Mouse (Mus musculus): Measurements from ENCODE around the gene Clcc1. TPM values are rescaled to one million over a fixed set of nuclear protein-coding genes. Genes with fewer than 3 reads are reported as not detected.
A peak's percentile ranks its signal among the peaks of the same experiment; 100 is the strongest.

The Clcc1 gene
- total and polyA plus RNA-seq, 2 experiments from 2014 or later: 48.8 to 84.0 TPM

GRCm38 (mm10) chr3:108685701-108686100 lies 32.0 kb downstream of the Clcc1 start:
- H3K9me3 ChIP-seq (ENCODE audit: low read length): no peaks in the 10 kb centered on the region
- TF ChIP-seq CTCF (IDR thresholded peaks at IDR 0.05; ENCODE audit: low read depth): no peak
- ATAC-seq: no peak
- H3K27ac ChIP-seq (ENCODE audit: low read depth, low read length): no peak overlapping the region
- no peak for DNase-seq
- H3K36me3 ChIP-seq (ENCODE audit: insufficient read depth): peaks cover 35% of the 10 kb centered on the region
- H3K27me3 ChIP-seq (ENCODE audit: insufficient read depth, low read length): no peaks in the 10 kb centered on the region
- H3K9ac ChIP-seq: no peak overlapping the region
- H3K4me3 ChIP-seq (ENCODE audit: low read depth, low read length): no peak overlapping the region
- no peaks in the 10 kb centered on the region for H3K4me1 ChIP-seq (ENCODE audit: insufficient read depth)
- WGBS: 98% methylated on average over 7 of the region's 7 CpGs
- no peak overlapping the region for H3K4me2 ChIP-seq (ENCODE audit: low read depth)

- TF ChIP-seq CTCF (IDR thresholded peaks at IDR 0.05; ENCODE audit: low read depth): no peak
- Histone ChIP-seq H3K27ac (ENCODE audit: low read depth, low read length) (no peak overlapping the region), H3K9ac (no peak overlapping the region), H3K4me3 (ENCODE audit: low read depth, low read length) (no peak overlapping the region), H3K9me3 (ENCODE audit: low read length) (no peaks in the 10 kb centered on the region), H3K36me3 (ENCODE audit: insufficient read depth) (peaks cover 17% of the 10 kb centered on the region), H3K4me1 (ENCODE audit: insufficient read depth) (no peaks in the 10 kb centered on the region), H3K27me3 (ENCODE audit: insufficient read depth, low read length) (no peaks in the 10 kb centered on the region), H3K4me2 (ENCODE audit: low read depth) (no peak overlapping the region)
- DNase-seq (peak; percentile 4), ATAC-seq (peak; percentile 14)
- WGBS: 46% methylated on average over 6 of the region's 6 CpGs
Measured at GRCm38 (mm10) chr3:108689015-108689441, 35.3 kb downstream of the Clcc1 start.

GRCm38 (mm10) chr3:108689446-108689845 lies 35.7 kb downstream of the Clcc1 start:
- H3K4me3 ChIP-seq (ENCODE audit: low read depth, low read length): no peak overlapping the region
- peak; percentile 23; the same call in 1 of the 2 replicates for ATAC-seq
- no peak overlapping the region for H3K4me2 ChIP-seq (ENCODE audit: low read depth)
- no peak for TF ChIP-seq CTCF (IDR thresholded peaks at IDR 0.05; ENCODE audit: low read depth)
- no peaks in the 10 kb centered on the region for H3K4me1 ChIP-seq (ENCODE audit: insufficient read depth)
- 49% methylated on average over 8 of the region's 8 CpGs for WGBS
- H3K27me3 ChIP-seq (ENCODE audit: insufficient read depth, low read length): no peaks in the 10 kb centered on the region
- H3K36me3 ChIP-seq (ENCODE audit: insufficient read depth): peaks cover 17% of the 10 kb centered on the region
- H3K9ac ChIP-seq: no peak overlapping the region
- H3K9me3 ChIP-seq (ENCODE audit: low read length): no peaks in the 10 kb centered on the region
- DNase-seq: no peak
- no peak overlapping the region for H3K27ac ChIP-seq (ENCODE audit: low read depth, low read length)

- H3K4me3 ChIP-seq (ENCODE audit: low read depth, low read length): no peak overlapping the region
- H3K9ac ChIP-seq: no peak overlapping the region
- H3K27ac ChIP-seq (ENCODE audit: low read depth, low read length): no peak overlapping the region
- ATAC-seq (peak; percentile 55), DNase-seq (peak; percentile 7)
- H3K4me1 ChIP-seq (ENCODE audit: insufficient read depth): no peaks in the 10 kb centered on the region
- H3K36me3 ChIP-seq (ENCODE audit: insufficient read depth): peaks cover 17% of the 10 kb centered on the region
- no peaks in the 10 kb centered on the region for H3K27me3 ChIP-seq (ENCODE audit: insufficient read depth, low read length)
- H3K4me2 ChIP-seq (ENCODE audit: low read depth): no peak overlapping the region
- no peaks in the 10 kb centered on the region for H3K9me3 ChIP-seq (ENCODE audit: low read length)
- no peak for TF ChIP-seq CTCF (IDR thresholded peaks at IDR 0.05; ENCODE audit: low read depth)
- WGBS: 47% methylated on average over 4 of the region's 4 CpGs
Measured at GRCm38 (mm10) chr3:108689979-108690378, 36.3 kb downstream of the Clcc1 start.

- Histone ChIP-seq H3K9me3 (ENCODE audit: low read length) (no peaks in the 10 kb centered on the region), H3K4me2 (ENCODE audit: low read depth) (no peak overlapping the region), H3K36me3 (ENCODE audit: insufficient read depth) (peaks cover 12% of the 10 kb centered on the region), H3K9ac (no peak overlapping the region), H3K4me3 (ENCODE audit: low read depth, low read length) (no peak overlapping the region), H3K4me1 (ENCODE audit: insufficient read depth) (no peaks in the 10 kb centered on the region), H3K27ac (ENCODE audit: low read depth, low read length) (no peak overlapping the region), H3K27me3 (ENCODE audit: insufficient read depth, low read length) (no peaks in the 10 kb centered on the region)
- WGBS: 90% methylated on average over 9 of the region's 9 CpGs
- TF ChIP-seq CTCF (IDR thresholded peaks at IDR 0.05; ENCODE audit: low read depth): no peak
- no peak for ATAC-seq
- no peak for DNase-seq
Measured at GRCm38 (mm10) chr3:108694321-108694720, 40.6 kb downstream of the Clcc1 start.

- Histone ChIP-seq H3K9me3 (ENCODE audit: low read length) (no peaks in the 10 kb centered on the region), H3K36me3 (ENCODE audit: insufficient read depth) (peaks cover 22% of the 10 kb centered on the region), H3K9ac (no peak overlapping the region), H3K4me3 (ENCODE audit: low read depth, low read length) (no peak overlapping the region), H3K4me1 (ENCODE audit: insufficient read depth) (no peaks in the 10 kb centered on the region), H3K27ac (ENCODE audit: low read depth, low read length) (no peak overlapping the region), H3K4me2 (ENCODE audit: low read depth) (no peak overlapping the region), H3K27me3 (ENCODE audit: insufficient read depth, low read length) (no peaks in the 10 kb centered on the region)
- ATAC-seq (no peak), DNase-seq (no peak)
- TF ChIP-seq CTCF (IDR thresholded peaks at IDR 0.05; ENCODE audit: low read depth): no peak
- 96% methylated on average over 8 of the region's 8 CpGs for WGBS
Measured at GRCm38 (mm10) chr3:108698662-108699061, 44.9 kb downstream of the Clcc1 start.

- ATAC-seq (no peak), DNase-seq (no peak)
- Histone ChIP-seq H3K9ac (no peak overlapping the region), H3K27me3 (ENCODE audit: insufficient read depth, low read length) (no peaks in the 10 kb centered on the region), H3K4me3 (ENCODE audit: low read depth, low read length) (no peak overlapping the region), H3K4me1 (ENCODE audit: insufficient read depth) (no peaks in the 10 kb centered on the region), H3K27ac (ENCODE audit: low read depth, low read length) (no peak overlapping the region), H3K4me2 (ENCODE audit: low read depth) (no peak overlapping the region), H3K36me3 (ENCODE audit: insufficient read depth) (peaks cover 22% of the 10 kb centered on the region), H3K9me3 (ENCODE audit: low read length) (no peaks in the 10 kb centered on the region)
- WGBS: 95% methylated on average over 4 of the region's 4 CpGs
- no peak for TF ChIP-seq CTCF (IDR thresholded peaks at IDR 0.05; ENCODE audit: low read depth)
Measured at GRCm38 (mm10) chr3:108699786-108700185, 46.1 kb downstream of the Clcc1 start.
